Mouse (Mus musculus): ENCODE data around the gene Tbx6. TPM values are rescaled to one million over a fixed set of nuclear protein-coding genes. Genes with fewer than 3 reads are reported as not detected.
A peak's percentile ranks its signal among the peaks of the same experiment; 100 is the strongest.
"Not testable (repeated sequence)": the region's sequence is repeated elsewhere in the genome, so short reads cannot be mapped to it uniquely, and the experiment has no call there.

Gene Tbx6
- polyA plus RNA-seq, 1 experiment: 0.01 TPM

DNA sequence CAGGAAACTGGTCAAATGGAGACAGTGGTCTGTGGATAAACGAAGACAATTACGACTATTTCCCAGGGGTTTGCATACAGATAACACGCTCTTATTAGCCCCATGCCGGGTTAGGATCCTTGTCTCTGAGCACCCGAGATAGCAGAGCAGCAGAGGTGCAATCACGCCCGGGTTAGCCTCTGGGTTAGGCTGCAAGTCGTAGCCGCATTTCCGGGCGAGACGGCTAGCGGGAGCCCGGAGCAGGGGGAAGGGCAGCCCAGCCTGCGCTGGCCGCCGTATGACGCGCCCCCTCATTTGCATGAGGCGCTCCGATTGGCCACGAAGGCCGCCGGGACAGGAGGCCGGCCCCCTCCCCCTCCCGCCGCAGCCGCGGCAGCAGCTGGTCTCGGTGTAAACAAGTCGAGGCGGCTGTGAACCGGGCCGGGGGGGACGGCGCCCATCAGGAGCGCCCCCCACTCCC is 4.7 kb upstream of the Tbx6 start, which contains the start of gene Ypel3:
Ypel3 (plus strand) TSS at position 358 of the 460 bp plus-strand sequence.
- no peak for TF ChIP-seq MAX (IDR thresholded peaks at IDR 0.05)
- no peaks in the 10 kb centered on the region for H3K79me2 ChIP-seq (ENCODE audit: control insufficient read depth, insufficient read depth)
- peak within 1 kb of the TSS; percentile 11 for H3K4me3 ChIP-seq (ENCODE audit: insufficient read depth, poor library complexity, severe bottlenecking)

DNA sequence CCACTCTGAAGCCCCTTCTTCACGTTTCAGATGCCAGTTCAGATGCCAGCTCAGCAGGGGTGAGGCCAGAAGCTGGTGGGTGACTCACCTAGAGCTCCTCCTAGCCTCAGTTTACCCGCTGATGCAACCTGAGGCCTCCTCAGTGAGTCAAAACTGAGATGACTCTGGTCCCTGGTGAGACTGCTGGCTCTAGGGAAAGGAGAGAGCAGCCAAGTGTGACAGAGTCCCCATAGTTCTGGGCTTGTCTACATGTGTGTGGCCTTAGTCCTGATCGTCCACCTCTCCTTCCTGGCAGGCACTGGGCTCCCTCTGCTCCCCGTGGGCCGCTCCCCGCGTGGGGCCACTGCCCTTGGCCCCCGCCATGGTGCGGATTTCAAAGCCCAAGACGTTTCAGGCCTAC is 3.8 kb upstream of the Tbx6 start:
- H3K4me3 ChIP-seq (ENCODE audit: insufficient read depth, poor library complexity, severe bottlenecking): no peak overlapping the region
- no peak for TF ChIP-seq MAX (IDR thresholded peaks at IDR 0.05)
- TF ChIP-seq USF1 (IDR thresholded peaks at IDR 0.05; ENCODE audit: low read depth): no peak
- TF ChIP-seq MYOD1 (IDR thresholded peaks at IDR 0.05; ENCODE audit: control insufficient read depth, insufficient read length, low read depth): no peak
- TF ChIP-seq MYOG (IDR thresholded peaks at IDR 0.05; ENCODE audit: control insufficient read depth, extremely low read depth, insufficient read length): no peak
- no peak for TF ChIP-seq CTCF (IDR thresholded peaks at IDR 0.05; ENCODE audit: control insufficient read depth, insufficient read depth, insufficient read length)
- no peak for TF ChIP-seq CEBPB (IDR thresholded peaks at IDR 0.05; ENCODE audit: low read depth)
- TF ChIP-seq FOSL1 (IDR thresholded peaks at IDR 0.05; ENCODE audit: insufficient read depth, low read length, poor library complexity, severe bottlenecking): no peak
- peaks cover 5% of the 10 kb centered on the region for H3K36me3 ChIP-seq (ENCODE audit: control insufficient read depth, insufficient read depth)
- H3K27me3 ChIP-seq (ENCODE audit: control insufficient read depth, insufficient read depth, insufficient read length): no peaks in the 10 kb centered on the region
- H3K79me3 ChIP-seq (ENCODE audit: low read depth): no peaks in the 10 kb centered on the region
- no peaks in the 10 kb centered on the region for H3K79me2 ChIP-seq (ENCODE audit: control insufficient read depth, insufficient read depth)
- no peak overlapping the region for H3ac ChIP-seq (ENCODE audit: control insufficient read depth, insufficient read length, low read depth)

More for the DNA sequence above, 4.7 kb upstream of the Tbx6 start, which contains the start of gene Ypel3:
- H3K36me3 ChIP-seq (ENCODE audit: control insufficient read depth, insufficient read depth): peaks cover 5% of the 10 kb centered on the region
- H3K27me3 ChIP-seq (ENCODE audit: control insufficient read depth, insufficient read depth, insufficient read length): no peaks in the 10 kb centered on the region
- H3ac ChIP-seq (ENCODE audit: control insufficient read depth, insufficient read length, low read depth): peak within 1 kb of the TSS; percentile 34
- H3K79me3 ChIP-seq (ENCODE audit: low read depth): no peaks in the 10 kb centered on the region

DNA sequence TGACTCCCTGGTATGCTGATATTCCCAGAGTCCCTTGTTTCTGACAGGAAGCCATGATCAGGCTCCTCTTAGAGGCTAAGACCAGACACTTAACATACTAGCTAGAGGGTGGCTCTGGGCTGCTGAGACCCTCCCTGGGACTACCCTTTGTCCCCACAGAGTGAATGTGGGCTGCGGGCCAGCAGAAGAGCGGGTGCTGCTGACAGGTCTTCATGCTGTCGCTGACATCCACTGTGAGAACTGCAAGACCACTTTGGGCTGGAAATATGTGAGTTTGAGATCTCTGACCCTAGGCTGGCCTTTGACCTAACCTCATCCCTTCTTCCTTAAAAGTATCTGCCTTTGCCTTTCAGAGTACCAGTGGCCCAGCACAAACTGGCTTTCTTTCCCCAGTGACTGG is 3.1 kb upstream of the Tbx6 start:
- H3ac ChIP-seq (ENCODE audit: control insufficient read depth, insufficient read length, low read depth): no peak overlapping the region
- H3K79me3 ChIP-seq (ENCODE audit: low read depth): no peaks in the 10 kb centered on the region
- no peaks in the 10 kb centered on the region for H3K79me2 ChIP-seq (ENCODE audit: control insufficient read depth, insufficient read depth)
- H3K27me3 ChIP-seq (ENCODE audit: control insufficient read depth, insufficient read depth, insufficient read length): no peaks in the 10 kb centered on the region
- peaks cover 5% of the 10 kb centered on the region for H3K36me3 ChIP-seq (ENCODE audit: control insufficient read depth, insufficient read depth)
- TF ChIP-seq CEBPB (IDR thresholded peaks at IDR 0.05; ENCODE audit: low read depth): no peak
- TF ChIP-seq FOSL1 (IDR thresholded peaks at IDR 0.05; ENCODE audit: insufficient read depth, low read length, poor library complexity, severe bottlenecking): no peak
- no peak for TF ChIP-seq USF1 (IDR thresholded peaks at IDR 0.05; ENCODE audit: low read depth)
- no peak for TF ChIP-seq MAX (IDR thresholded peaks at IDR 0.05)
- no peak for TF ChIP-seq MYOG (IDR thresholded peaks at IDR 0.05; ENCODE audit: control insufficient read depth, extremely low read depth, insufficient read length)
- no peak for TF ChIP-seq CTCF (IDR thresholded peaks at IDR 0.05; ENCODE audit: control insufficient read depth, insufficient read depth, insufficient read length)
- no peak for TF ChIP-seq MYOD1 (IDR thresholded peaks at IDR 0.05; ENCODE audit: control insufficient read depth, insufficient read length, low read depth)
- no peak overlapping the region for H3K4me3 ChIP-seq (ENCODE audit: insufficient read depth, poor library complexity, severe bottlenecking)

DNA sequence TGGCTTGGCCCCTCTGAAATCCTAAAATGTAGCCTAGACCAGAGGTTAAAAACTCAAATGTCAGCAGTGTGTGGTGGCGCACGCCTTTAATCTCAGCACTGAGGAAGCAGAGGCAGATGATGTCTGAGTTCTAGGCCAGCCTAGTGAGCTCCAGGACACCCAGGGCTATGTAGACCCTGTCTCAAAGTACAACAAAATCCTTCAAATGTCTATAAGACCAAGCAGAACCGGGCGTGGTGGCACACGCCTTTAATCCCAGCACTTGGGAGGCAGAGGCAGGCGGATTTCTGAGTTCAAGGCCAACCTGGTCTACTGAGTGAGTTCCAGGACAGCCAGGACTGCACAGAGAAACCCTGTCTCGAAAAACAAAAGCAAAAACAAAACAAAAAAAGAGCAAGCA is 2.2 kb upstream of the Tbx6 start:
- H3ac ChIP-seq (ENCODE audit: control insufficient read depth, insufficient read length, low read depth); H3K27me3 ChIP-seq (ENCODE audit: control insufficient read depth, insufficient read depth, insufficient read length); H3K79me2 ChIP-seq (ENCODE audit: control insufficient read depth, insufficient read depth); H3K36me3 ChIP-seq (ENCODE audit: control insufficient read depth, insufficient read depth); H3K4me3 ChIP-seq (ENCODE audit: insufficient read depth, poor library complexity, severe bottlenecking); H3K79me3 ChIP-seq (ENCODE audit: low read depth): not testable (repeated sequence)

DNA sequence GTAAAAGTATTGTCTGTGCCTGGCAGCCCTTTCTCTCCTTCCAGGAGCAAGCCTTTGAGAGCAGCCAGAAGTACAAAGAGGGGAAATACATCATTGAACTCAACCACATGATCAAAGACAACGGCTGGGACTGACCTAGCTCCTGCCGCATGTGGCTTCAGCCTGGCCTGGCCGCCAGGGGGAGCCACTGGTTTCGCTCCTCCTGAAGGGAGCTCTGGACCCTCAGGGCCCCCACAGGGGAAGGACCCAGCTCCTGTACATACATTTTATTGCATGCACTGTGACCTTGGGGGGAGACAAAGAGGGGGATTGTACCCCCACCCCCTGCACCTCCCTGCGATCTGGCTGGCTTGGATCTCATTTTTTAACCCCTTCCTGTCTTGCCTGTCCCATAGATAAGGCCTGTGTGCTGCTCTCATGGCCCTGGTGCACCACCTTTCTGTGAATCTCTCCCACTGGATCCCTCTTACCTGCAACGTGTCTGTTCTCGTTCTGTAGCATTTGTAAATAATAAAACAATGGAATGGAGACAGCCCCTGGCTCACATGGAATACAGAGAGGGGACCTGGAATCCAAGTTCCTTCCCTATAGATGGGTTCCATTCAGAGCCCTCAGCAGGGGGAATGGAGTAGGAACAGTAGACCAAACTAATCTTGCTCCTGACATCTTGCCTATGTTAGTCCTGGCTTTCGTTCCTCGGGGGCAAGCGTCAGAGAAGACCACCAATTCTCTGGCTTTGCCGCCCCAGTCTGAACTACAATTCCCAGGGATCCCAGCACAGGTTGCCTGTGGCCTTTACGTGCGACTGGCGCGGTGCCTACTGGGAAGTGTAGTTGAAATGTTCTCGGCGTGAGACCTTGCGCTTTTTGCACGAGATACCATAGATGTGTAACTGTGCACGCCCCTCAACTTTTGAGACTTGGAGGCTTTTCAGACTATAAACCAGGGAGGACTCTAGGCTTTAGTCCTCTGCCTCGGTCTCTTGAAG is 1.0 kb upstream of the Tbx6 start:
- no peaks in the 10 kb centered on the region for H3K27me3 ChIP-seq (ENCODE audit: control insufficient read depth, insufficient read depth, insufficient read length)
- no peak for TF ChIP-seq MAX (IDR thresholded peaks at IDR 0.05)
- no peak for TF ChIP-seq USF1 (IDR thresholded peaks at IDR 0.05; ENCODE audit: low read depth)
- no peak for TF ChIP-seq FOSL1 (IDR thresholded peaks at IDR 0.05; ENCODE audit: insufficient read depth, low read length, poor library complexity, severe bottlenecking)
- TF ChIP-seq CTCF (IDR thresholded peaks at IDR 0.05; ENCODE audit: control insufficient read depth, insufficient read depth, insufficient read length): peak; percentile 88
- H3K36me3 ChIP-seq (ENCODE audit: control insufficient read depth, insufficient read depth): peaks cover 3% of the 10 kb centered on the region
- H3K79me3 ChIP-seq (ENCODE audit: low read depth): no peaks in the 10 kb centered on the region
- no peak overlapping the region for H3ac ChIP-seq (ENCODE audit: control insufficient read depth, insufficient read length, low read depth)
- H3K79me2 ChIP-seq (ENCODE audit: control insufficient read depth, insufficient read depth): no peaks in the 10 kb centered on the region
- H3K4me3 ChIP-seq (ENCODE audit: insufficient read depth, poor library complexity, severe bottlenecking): no peak overlapping the region

DNA sequence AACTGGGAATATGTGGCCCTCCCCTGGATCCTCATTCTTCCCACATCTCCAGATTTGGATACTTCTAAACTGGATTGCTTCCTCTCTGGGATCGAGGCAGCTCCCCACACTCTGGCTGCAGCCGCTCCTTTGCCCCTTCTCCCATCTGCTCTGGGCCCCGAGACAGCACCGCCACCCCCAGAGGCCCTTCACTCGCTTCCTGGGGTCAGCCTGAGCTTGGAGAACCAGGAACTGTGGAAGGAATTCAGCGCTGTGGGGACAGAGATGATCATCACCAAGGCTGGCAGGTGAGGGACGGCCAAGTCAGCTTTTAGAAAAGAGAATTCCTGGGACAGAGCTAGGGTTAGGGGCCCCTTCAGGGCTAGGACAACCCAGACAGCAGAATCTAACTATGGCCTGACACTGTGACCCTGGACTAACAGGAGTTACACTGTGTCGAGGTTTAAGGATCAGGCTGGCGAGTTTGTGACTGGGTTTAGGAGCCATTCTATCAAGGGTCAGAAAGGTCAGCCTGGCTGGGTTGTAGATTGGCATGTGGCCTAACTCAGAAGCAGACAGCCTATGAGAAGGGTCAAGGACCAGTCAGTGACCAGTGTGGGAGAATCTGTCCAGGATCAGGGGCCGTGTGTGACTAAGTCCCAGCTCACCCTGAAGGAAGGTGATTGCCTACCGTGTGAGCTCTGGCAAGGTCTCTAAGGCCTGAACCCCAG is 533 bp downstream of the Tbx6 start:
- Histone ChIP-seq H3K4me3 (ENCODE audit: insufficient read depth, poor library complexity, severe bottlenecking) (no peak overlapping the region), H3K27me3 (ENCODE audit: control insufficient read depth, insufficient read depth, insufficient read length) (no peaks in the 10 kb centered on the region)
- TF ChIP-seq MYOG (IDR thresholded peaks at IDR 0.05; ENCODE audit: control insufficient read depth, extremely low read depth, insufficient read length) (no peak), USF1 (IDR thresholded peaks at IDR 0.05; ENCODE audit: low read depth) (no peak), MYOD1 (IDR thresholded peaks at IDR 0.05; ENCODE audit: control insufficient read depth, insufficient read length, low read depth) (no peak), CEBPB (IDR thresholded peaks at IDR 0.05; ENCODE audit: low read depth) (no peak), MAX (IDR thresholded peaks at IDR 0.05) (no peak), FOSL1 (IDR thresholded peaks at IDR 0.05; ENCODE audit: insufficient read depth, low read length, poor library complexity, severe bottlenecking) (no peak), CTCF (IDR thresholded peaks at IDR 0.05; ENCODE audit: control insufficient read depth, insufficient read depth, insufficient read length) (no peak)

More for the DNA sequence above, 533 bp downstream of the Tbx6 start:
- no peaks in the 10 kb centered on the region for H3K79me3 ChIP-seq (ENCODE audit: low read depth)
- no peak overlapping the region for H3ac ChIP-seq (ENCODE audit: control insufficient read depth, insufficient read length, low read depth)
- H3K79me2 ChIP-seq (ENCODE audit: control insufficient read depth, insufficient read depth): no peaks in the 10 kb centered on the region
- peaks cover 4% of the 10 kb centered on the region for H3K36me3 ChIP-seq (ENCODE audit: control insufficient read depth, insufficient read depth)
